Mouse (Mus musculus): Measurements from ENCODE around the gene Kif2c. TPM values are rescaled to one million over a fixed set of nuclear protein-coding genes. Genes with fewer than 3 reads are reported as not detected.

Kif2c gene
- total and polyA plus RNA-seq, 3 experiments, result 32.6 to 45.1 TPM; not detected in 1

- Histone ChIP-seq H3K27ac (ENCODE audit: control insufficient read depth, low read depth, low read length) (no peak overlapping the region), H3K4me3 (ENCODE audit: control insufficient read depth in 1 of 2, insufficient read depth in 1 of 2, low read depth in 2 of 2, low read length in 2 of 2) (no peak overlapping the region), H3K4me1 (ENCODE audit: control insufficient read depth in 1 of 2, insufficient read depth in 2 of 2, low read length in 2 of 2) (peaks cover 0 to 11% of the 10 kb centered on the region in 2 experiments; a peak in 3 of 4 replicates), H3K36me3 (ENCODE audit: control insufficient read depth in 1 of 2, insufficient read depth in 2 of 2, low read length in 2 of 2) (peaks cover 0 to 9% of the 10 kb centered on the region in 2 experiments; a peak in 2 of 4 replicates), H3K9ac (ENCODE audit: control insufficient read depth, low read depth, low read length, poor library complexity, severe bottlenecking) (no peak overlapping the region), H3K9me3 (replicated peaks; ENCODE audit: insufficient read depth, low read length) (no peaks in the 10 kb centered on the region), H3K79me2 (ENCODE audit: control insufficient read depth, insufficient read depth, low read length, poor library complexity) (no peaks in the 10 kb centered on the region), H3K27me3 (ENCODE audit: control insufficient read depth in 1 of 2, insufficient read depth in 2 of 2, low read length in 2 of 2) (no peaks in the 10 kb centered on the region)
- no peak for DNase-seq (ENCODE audit: low read depth, low spot score)
- no peak for TF ChIP-seq USF1 (IDR thresholded peaks at IDR 0.05; ENCODE audit: low read depth, low read length)
- TF ChIP-seq POLR2AphosphoS5 (IDR thresholded peaks at IDR 0.05; ENCODE audit: borderline replicate concordance, low read depth, low read length), result no peak
- TF ChIP-seq TCF12 (IDR thresholded peaks at IDR 0.05; ENCODE audit: low read depth, low read length), result no peak
- no peak for TF ChIP-seq JUND (IDR thresholded peaks at IDR 0.05; ENCODE audit: low read depth, low read length)
- TF ChIP-seq NELFE (IDR thresholded peaks at IDR 0.05; ENCODE audit: low read depth, low read length), result no peak
- no peak for TF ChIP-seq SMC3 (IDR thresholded peaks at IDR 0.05; ENCODE audit: low read depth, low read length)
- TF ChIP-seq MYB (IDR thresholded peaks at IDR 0.05; ENCODE audit: low read depth, low read length), result no peak
- TF ChIP-seq RAD21 (IDR thresholded peaks at IDR 0.05; ENCODE audit: low read depth, low read length), result no peak
- no peak for TF ChIP-seq ZC3H11A (IDR thresholded peaks at IDR 0.05; ENCODE audit: low read depth, low read length)
- TF ChIP-seq ZNF384 (IDR thresholded peaks at IDR 0.05; ENCODE audit: low read depth, low read length), result no peak
- no peak for TF ChIP-seq MYC (IDR thresholded peaks at IDR 0.05; ENCODE audit: low read depth, low read length)
- TF ChIP-seq CHD2 (IDR thresholded peaks at IDR 0.05; ENCODE audit: low read length), result no peak
Observed at GRCm38 (mm10) chr4:117214250-117214649, 31.8 kb upstream of the Kif2c start.

GRCm38 (mm10) chr4:117210147-117211074 is 28.0 kb upstream of the Kif2c start:
- H3K4me1 ChIP-seq (ENCODE audit: control insufficient read depth in 1 of 2, insufficient read depth in 2 of 2, low read length in 2 of 2), result peaks cover 0 to 4% of the 10 kb centered on the region in 2 experiments; a peak in 1 of 4 replicates
- H3K36me3 ChIP-seq (ENCODE audit: control insufficient read depth in 1 of 2, insufficient read depth in 2 of 2, low read length in 2 of 2), result no peaks in the 10 kb centered on the region; a peak in 1 of 4 replicates
- H3K27me3 ChIP-seq (ENCODE audit: control insufficient read depth in 1 of 2, insufficient read depth in 2 of 2, low read length in 2 of 2), result no peaks in the 10 kb centered on the region
- TF ChIP-seq TBP (IDR thresholded peaks at IDR 0.05; ENCODE audit: low read depth, low read length) (peak; percentile 99), TAL1 (IDR thresholded peaks at IDR 0.05; ENCODE audit: low read length) (no peak), POLR2AphosphoS5 (IDR thresholded peaks at IDR 0.05; ENCODE audit: borderline replicate concordance, low read depth, low read length) (peak; percentile 99; the same call in 1 of the 2 replicates), POLR2A (IDR thresholded peaks at IDR 0.05; ENCODE audit: control insufficient read depth in 1 of 2, insufficient read depth in 1 of 2, low read depth in 1 of 2, low read length in 2 of 2, poor library complexity in 1 of 2) (peak in 1 of 2 experiments; percentile 91; a peak in 2 of 4 replicates), GATA1 (IDR thresholded peaks at IDR 0.05; ENCODE audit: low read depth, low read length) (peak; percentile 39; the same call in 1 of the 2 replicates), MYC (IDR thresholded peaks at IDR 0.05; ENCODE audit: low read depth, low read length) (no peak), NELFE (IDR thresholded peaks at IDR 0.05; ENCODE audit: low read depth, low read length) (no peak), CTCF (IDR thresholded peaks at IDR 0.05 in 2 of 3, conservative IDR thresholded peaks at IDR 0.05 in 1 of 3; ENCODE audit: control insufficient read depth in 1 of 3, insufficient read depth in 1 of 3, low read depth in 2 of 3, low read length in 3 of 3, poor library complexity in 1 of 3, severe bottlenecking in 1 of 3) (peak in 2 of 3 experiments; percentile 58 to 76; a peak in 4 of 6 replicates)
- DNase-seq (ENCODE audit: low read depth, low spot score), result peak; percentile 93
- peak overlapping the region; percentile 37 to 42; a peak in 3 of 4 replicates for H3K4me3 ChIP-seq (ENCODE audit: control insufficient read depth in 1 of 2, insufficient read depth in 1 of 2, low read depth in 2 of 2, low read length in 2 of 2)
- H3K79me2 ChIP-seq (ENCODE audit: control insufficient read depth, insufficient read depth, low read length, poor library complexity), result no peaks in the 10 kb centered on the region
- peak overlapping the region; percentile 79 for H3K27ac ChIP-seq (ENCODE audit: control insufficient read depth, low read depth, low read length)
- H3K9ac ChIP-seq (ENCODE audit: control insufficient read depth, low read depth, low read length, poor library complexity, severe bottlenecking), result peak overlapping the region; percentile 69
- H3K9me3 ChIP-seq (replicated peaks; ENCODE audit: insufficient read depth, low read length), result no peaks in the 10 kb centered on the region
